Mouse (Mus musculus) liver, adult 2 months (tissue): ENCODE measurements around the gene Dbt.

Source experiments
- CTCF ChIP-seq: fragments of 200-500 bp; IDR thresholded peaks from 2 replicates; pipeline ENCODE4 v1.5.1; 2011; ENCODE audit warnings: low read depth, low read length, control low read depth
- POLR2A ChIP-seq: fragments of 200-500 bp; IDR thresholded peaks from 2 replicates; pipeline ENCODE4 v1.6.1; 2011; ENCODE audit warnings: low read length, control low read depth; ENCODE audit not compliant: insufficient read depth; ENCODE audit errors: extremely low read depth

DNA sequence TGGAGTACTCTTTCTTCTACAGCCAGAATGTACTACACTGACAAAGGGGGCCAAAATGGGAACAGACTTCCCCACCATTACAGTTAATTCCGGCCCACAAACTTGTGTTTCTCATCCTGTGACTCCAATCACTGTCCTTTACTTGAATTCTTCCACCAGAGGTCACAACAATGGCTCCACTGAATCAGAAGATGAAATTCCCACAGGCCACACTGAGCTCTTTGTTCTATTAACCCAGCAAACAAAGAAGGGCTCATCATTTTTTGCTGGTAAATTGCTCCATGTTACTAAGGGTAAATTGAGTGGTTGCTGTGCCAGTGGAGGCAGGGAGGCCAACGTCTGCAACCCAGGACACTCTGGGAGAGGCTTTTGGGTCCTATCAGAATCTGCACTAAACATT lies 32.8 kb upstream of the Dbt start:
- no peak for TF ChIP-seq CTCF
- TF ChIP-seq POLR2A: no peak
